Mouse (Mus musculus) left cerebral cortex, adult 18-20 months (tissue): Measurements from ENCODE around the gene Coro2b. TPM values are rescaled to one million over a fixed set of nuclear protein-coding genes. Genes with fewer than 3 reads are reported as not detected.

ENCODE experiments used
- DNase-seq, 2 experiments: peaks; one replicate each; pipeline ENCODE4 v3.0.0; 2021 to 2022; ENCODE audit warnings: low spot score in 2 of 2, mixed read lengths in 1 of 2
- total RNA-seq, 2 experiments: library from RNA; stranded (reverse); gene quantifications; 2 replicates each; pipeline ENCODE4 v1.2.3; 2021

Coro2b gene
- total RNA-seq, 2 experiments from 2014 or later: 162 to 174 TPM

DNA sequence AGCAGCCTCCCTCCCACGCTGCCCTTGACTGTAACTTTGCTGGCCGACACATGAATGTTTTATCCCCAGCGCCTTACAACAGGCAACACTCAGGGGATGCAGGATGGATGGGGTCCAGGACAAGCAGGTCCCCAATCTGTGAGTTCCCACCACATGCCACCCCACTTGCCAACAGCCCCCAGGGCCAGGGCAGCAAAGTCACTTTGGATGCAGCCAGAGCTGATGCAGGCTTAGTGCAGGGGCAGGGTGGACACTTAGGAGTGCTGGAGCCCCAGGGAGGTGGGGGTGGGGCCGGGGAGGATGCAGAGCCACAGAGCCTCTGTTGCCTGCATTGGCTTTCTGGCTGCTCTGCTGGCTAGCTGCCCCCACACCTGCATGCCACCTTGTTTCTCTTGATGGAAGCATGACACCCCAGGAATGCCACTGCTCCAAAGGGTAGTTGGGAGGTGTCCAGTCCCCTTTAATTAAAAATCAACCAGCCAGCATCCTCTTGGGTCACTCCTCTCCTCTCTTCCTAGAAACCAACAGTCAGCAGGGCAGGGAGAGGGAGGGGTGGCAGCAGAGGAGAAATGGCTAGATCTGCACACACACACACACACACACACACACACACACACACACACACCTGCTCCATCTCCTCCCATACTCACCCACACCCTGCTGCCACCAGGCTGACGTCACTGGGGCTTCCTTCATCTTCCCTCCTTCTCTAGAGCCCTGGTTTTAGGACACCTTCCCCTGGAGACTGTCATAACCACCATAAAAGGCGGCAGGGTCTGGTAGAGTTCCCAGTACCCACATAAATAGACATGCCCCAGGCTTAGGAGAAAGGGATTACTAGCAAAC, 19.5 kb downstream of the Coro2b start:
- DNase-seq: peak; percentile 64 to 66

DNA sequence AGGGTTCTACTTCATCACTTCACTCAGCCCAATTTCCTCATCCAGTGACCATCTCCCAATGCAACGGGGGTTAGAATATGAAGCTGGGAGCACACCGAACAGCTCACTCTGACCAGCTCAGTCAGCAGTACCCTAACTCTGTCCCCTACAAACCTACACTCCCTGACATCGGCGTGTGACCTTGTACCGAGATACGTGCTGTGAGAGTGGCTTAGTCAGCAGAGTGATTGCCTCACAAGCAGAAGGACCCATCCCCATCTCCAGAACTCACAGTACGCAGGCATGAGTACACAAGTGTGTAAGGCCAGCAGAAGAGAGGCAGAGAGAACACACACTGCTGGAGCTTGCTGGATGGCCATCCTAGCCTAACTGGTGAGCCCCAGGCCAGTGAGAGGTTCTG, 21.7 kb downstream of the Coro2b start:
- DNase-seq: no peak

DNA sequence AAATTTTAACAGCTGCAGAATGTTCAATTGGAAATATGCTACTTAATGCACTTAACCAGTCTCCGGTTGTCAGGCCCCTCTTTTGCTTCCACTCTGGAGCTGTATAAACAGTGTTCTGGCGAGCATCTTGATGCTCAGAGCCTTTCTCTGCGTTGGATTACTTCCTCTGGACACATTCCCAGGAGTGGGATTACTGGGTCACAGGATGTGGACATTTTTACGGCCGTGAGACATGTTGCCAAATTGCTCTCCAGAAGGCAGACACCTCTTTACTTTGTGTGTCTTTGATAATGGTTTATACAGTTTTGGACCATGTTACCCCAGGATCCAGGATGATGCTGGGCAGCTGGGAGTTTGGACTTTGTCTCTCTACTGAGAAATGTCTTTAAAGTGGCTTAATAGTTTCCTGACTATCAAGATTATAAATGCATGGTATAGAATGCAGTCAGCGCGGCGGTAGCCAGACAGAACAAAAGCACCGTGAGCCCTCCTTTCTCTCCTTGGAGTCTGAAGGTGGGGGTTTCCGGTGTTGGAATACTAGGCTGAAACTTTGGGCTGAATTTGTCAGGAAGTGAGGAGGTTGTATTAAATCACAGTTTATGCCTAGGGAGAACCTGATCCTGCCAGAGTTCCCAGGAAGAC, 23.2 kb downstream of the Coro2b start:
- DNase-seq: no peak

DNA sequence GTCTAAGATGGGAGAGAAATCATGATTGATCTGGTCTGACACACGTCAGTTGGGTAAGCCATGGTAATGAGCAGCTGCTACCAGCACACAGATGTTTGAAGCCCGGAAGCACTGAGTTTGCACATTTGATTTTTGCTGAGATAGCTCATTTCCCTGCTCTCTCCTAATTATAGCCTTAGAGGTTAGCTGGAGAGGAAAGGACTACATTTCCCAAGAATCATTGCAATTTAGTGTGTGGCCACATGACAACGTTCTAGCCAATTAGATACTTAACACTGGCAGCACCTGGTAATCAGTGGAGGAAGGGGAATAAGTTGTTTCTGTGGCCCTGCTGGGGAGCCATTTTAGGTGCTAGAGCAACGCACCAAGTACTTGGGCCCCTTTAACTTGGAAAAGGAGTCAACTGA, 26.3 kb downstream of the Coro2b start:
- DNase-seq: no peak

DNA sequence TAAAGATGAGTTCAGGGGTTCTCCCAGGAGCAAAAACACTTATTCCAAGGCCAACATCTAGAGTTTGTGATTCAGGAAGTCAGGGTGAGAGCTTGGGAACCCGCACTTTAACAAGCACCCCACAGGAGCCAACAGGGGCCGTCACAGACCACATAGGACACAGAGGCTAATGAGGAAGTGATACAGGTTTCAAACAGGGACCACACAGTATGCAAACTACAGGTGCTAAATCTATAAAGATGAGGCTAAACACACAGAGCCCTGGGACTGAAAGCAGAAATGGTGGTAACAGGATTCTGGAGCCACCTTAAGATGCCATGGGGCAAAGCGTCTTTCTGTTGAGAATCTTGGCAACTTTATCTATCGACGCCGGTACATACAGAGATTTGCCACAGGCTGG, 27.2 kb downstream of the Coro2b start:
- no peak for DNase-seq

DNA sequence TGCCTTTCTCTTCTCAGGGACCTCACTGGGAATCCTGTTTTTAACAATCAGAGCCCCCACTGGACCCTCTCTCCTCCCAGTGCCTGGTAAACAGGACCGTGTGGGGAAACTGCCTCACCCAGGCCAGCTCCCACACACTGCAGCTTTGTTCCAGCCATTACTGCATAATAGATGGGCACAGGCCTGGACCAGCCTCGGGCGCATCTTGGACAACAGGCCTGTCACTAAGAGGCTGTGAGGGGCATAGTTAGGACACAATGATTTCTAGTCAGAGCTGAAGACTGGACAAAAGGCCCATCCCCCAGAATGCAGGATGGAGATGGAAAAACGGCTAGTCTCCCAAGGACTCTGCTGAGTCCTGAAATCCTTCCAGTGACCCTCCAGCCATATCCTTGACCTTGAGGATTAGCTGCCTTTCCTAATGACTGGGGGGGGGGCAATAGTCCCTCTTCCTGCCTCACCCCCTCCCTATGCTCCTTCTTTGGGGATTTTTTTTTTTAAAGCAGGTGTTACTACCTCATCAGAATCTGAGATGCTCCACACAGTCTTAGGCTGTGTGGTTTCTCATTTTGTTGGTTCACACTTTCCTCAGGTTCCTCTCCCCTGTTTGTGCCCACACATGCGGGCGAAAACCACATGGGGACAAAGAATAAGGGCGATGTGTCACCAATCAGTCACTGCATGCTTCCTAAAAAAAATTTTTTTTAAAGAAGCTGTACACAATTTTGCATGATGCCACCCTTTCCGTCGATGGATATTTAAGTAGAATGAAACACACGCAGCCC, 27.9 kb downstream of the Coro2b start:
- DNase-seq: no peak

DNA sequence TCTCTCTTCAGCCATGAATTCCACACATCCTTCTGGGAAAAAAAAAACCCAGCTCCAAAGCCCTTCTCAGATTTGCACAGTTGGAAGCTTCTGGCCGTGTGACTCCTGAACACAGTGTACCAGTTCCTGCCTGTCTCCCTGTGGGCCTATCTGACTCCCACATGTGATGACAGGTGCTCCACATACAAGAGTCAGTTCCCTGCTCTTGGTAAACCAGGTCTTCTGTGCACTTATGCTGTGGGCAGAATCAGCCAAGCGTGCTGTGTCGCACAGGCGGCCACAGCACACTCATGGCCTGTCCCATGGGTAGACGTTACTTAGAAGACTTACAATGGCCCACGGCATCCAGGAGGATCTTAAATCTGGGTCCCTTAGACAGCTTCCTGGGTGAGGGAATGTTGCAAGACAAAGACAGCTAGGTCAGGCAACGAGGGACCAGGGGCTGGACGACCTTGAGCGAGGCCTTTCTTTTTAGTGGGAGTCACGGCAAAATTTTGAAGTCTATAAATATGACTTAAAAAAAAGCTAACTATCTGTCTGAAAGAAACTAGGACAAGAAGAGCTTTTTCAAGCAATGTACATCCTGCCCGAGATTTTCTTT, 30.3 kb downstream of the Coro2b start:
- peak in 1 of 2 experiments; percentile 53 for DNase-seq

DNA sequence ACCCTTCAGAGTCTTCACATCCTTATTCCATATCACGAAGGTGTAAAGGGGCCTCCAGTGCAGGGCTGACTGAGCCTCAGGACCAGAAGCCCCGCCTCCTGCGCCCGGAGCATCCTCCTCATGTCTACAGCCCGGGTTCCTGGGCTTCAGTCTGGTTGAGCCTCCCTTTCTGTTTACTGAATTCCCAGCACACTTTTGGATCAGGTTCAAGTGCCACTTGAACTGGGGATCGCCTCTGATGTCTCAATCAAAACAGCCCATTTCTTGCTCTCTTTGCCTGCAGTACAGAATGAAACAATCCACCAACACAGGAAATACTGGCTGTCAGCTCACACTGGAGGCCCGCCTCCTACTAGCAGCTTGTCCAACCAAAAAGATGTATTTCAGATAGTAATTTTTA, 32.7 kb downstream of the Coro2b start:
- no peak for DNase-seq

DNA sequence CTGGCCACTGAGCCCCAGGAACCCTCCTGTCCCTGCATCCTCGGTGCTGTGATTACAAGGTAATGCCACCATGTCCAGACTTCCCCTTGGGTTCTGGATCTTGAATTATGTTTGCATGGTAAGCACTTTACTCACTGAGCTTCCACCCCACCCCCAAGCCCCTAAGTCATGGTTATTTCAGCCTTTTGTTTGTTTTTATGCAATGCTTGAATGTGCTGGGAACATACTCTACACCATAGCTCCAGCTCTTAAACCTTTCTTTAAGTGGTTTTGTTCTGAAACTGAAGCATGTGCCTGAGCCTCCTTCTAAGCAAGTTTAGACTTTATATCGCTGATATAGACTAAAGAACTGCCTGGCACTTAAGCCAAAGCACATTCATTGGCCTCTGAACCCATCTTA, 34.5 kb downstream of the Coro2b start:
- DNase-seq: no peak

DNA sequence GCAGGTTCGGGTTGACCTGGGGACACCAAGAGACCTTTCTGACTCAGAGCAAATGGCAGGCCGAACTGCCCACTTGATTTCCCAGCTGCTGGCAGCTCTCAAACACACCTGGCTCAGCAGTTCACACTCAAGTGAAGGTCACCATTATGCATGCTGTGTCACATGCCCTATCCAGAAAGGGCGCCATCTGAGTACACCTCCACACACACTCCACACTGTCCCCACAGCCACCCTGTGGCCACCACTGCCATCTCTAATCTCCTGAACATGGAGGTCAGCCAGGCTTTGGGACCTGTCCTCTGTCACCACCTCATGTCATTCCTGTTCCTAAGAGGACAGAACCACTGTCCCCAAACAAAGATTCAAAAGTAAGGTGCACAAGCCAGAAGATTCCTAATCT, 35.3 kb downstream of the Coro2b start:
- DNase-seq: no peak

DNA sequence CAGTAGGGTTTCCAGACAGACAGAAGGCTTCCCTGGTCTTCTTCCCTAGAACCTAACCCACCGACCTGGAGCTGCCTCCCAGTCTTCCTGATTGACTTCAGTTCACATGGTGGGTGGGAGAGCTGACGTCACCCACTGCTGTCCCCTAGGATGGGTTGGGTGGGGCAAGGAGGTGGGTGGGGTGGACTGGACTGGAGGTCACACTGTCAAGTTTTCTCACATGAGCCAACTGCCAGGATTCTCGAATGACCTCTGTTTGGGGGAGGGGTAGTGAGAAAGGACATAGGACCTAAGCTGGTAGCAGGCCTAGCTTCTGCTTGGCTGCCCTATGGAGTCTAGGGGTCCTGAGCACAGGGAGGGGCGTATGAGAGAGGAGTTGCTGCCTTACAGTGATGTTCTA, 36.8 kb downstream of the Coro2b start:
- DNase-seq: no peak

DNA sequence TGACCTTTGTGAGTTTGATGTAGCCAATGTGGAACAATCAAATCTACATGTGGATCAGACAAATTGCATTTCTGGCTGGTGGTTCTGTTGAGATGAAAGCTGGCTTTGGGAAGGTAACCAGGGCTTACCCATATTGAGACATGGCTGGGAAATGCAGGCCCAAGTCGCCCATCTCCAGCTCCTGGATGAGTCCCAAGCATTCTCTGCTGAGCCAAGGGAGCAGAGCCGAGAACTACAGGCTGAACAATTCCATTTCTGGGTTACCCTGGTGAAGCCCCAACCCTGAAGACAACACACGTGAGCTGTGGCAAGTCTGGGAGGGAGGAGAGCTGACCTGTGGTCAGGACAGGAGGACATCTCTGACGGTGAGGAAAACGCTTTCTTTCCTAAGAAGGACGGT, 37.9 kb downstream of the Coro2b start:
- DNase-seq: no peak

DNA sequence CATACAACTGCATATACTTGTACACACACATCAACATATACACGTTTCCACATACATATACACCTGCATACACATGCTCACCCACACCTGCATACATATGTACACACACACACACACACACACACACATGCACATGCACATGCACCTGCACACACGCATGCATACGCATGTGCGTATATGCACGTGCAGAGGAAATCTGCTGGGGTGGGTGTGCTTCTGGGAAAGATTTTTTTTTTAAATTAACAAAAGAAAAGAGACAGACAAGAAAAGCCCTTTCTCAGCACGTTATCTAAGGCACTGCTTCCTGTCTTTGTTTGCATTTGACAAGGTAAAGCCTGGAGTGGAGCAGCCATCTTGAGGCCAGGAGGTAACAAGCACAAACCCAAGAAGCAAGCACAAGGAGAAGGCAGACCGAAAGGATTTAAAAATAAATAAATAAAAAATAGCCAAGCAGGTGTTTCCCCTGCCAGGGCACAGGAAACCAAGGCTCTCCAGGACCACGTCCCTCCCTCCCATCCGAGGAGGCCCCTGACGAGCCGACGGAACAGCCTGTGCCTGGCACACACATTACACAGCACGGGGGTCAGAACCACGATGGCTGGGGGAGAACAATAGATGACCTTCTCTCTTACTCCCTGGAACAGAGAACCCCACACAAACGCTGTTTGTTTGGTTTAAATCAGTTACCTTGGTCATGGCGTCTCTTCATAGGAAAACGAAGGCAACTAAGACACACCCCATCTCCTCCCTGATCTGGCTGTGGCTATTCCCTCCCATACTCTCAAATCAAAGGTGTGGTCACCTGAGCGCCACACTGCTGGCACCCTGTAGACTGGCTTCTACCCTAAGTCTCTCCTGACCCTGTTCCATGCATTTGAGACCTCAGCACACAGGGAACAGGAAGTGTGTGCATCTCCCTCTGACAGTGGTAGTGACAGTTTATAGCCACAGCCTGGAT, 39.4 kb downstream of the Coro2b start:
- DNase-seq: no peak

DNA sequence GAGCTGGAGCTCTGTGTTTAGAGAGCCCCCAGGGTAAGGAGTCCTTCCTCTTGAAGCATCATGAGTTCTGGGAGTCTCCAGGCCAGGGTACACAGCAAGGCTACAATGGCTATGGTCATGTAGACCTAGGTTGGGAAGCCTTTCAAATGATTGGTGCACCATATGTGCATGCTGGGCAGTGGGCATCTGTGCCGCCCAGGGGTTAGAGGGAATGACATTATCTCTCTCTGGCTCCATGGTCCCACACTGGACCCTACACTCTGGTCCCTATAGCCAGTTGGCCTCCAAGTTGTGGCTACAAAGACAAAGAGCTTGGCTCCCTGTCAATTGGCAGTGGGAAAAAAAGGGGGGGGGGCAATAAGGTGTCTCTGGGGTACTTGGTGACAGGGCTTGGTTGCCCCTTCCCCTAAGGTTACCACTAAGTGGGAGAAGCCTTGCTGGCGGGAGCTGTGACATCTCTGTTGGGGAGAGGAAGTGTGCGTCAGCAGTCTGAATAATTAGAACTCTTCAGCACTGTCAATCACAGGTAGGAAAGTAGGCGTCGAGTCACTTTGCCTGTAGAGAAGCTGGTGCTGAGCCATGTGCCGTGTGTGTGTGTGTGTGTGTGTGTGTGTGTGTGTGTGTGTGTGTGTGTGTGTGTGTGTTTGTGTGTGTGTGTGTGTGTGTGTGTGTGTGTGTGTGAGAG, 44.4 kb downstream of the Coro2b start:
- DNase-seq: no peak

DNA sequence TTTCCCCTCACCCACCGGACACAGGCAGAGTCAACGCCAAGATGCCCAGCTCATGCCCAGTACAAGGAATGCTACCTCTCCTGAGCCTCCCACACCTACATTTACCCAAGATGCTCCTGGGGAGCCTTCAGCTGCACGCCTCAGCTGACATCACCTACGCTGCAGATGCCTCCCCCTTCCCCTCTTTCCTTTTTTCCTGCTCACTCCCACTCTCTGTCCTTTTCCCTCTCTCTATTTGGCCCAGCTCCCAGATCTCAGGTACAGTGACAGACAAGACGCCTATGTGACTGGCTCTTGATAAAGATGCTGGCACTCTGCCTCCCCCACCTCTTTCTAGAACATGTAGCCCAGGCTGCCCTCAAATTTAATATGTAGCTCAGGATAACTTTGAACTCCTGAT, 45.2 kb downstream of the Coro2b start:
- peak; percentile 63 to 66 for DNase-seq

DNA sequence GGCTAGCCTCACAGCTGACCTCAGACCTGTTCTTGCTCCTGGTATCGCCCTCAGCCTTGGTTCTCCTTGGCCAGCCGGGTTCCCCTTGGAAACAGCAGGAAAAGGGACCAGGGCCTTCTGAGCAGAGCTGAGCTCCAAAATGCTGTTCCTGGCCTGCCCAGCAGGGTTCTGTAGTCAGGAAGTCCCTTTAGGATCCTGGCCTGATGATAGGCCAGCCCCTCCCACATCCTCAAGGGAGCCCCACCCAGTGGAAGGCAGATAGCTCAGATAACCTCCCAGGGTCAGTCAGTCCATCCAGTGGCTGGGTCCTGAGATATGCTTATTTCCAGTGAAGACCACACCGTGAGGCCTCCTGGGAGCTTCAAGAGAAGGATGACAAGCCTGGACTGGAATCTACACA, 45.7 kb downstream of the Coro2b start:
- DNase-seq: no peak

DNA sequence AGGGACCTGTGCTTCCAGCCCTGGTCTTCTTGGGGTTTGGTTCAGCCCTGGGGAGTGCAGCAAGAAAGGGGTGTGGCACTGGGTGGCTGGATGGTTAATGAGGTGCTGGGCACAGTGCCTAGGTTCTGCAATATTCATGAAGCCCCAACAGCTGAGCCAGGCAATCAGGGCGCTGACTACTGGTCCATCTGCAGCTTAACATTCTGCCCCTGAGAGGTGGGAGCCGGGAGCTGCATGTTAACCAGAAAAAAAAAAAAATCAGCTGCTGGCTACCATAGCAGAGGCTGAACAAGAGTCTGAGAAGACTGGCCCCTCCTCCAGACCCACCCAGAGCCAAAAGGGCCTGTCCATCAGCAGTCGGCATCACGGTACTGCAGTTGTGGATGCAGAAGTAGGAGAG, 52.7 kb downstream of the Coro2b start:
- no peak for DNase-seq

DNA sequence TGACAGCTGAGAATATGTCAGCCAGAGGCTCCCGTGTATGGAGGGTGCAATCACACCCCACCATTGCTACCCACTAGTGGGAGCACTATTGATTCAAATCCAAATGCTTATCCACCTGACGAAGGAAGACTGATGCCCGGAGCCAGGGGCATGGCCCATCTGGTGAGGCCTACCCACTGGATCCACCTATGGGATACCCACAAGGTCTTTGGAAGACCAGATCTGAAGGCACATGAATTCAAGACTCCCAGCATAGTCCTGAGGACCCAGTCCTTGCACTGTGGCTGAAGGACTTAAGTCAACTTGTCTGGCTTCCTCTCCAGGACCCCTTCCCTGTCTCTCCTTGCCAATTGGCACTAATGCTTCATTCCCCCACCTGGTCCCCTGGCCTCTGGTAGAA, 54.1 kb downstream of the Coro2b start:
- no peak for DNase-seq

DNA sequence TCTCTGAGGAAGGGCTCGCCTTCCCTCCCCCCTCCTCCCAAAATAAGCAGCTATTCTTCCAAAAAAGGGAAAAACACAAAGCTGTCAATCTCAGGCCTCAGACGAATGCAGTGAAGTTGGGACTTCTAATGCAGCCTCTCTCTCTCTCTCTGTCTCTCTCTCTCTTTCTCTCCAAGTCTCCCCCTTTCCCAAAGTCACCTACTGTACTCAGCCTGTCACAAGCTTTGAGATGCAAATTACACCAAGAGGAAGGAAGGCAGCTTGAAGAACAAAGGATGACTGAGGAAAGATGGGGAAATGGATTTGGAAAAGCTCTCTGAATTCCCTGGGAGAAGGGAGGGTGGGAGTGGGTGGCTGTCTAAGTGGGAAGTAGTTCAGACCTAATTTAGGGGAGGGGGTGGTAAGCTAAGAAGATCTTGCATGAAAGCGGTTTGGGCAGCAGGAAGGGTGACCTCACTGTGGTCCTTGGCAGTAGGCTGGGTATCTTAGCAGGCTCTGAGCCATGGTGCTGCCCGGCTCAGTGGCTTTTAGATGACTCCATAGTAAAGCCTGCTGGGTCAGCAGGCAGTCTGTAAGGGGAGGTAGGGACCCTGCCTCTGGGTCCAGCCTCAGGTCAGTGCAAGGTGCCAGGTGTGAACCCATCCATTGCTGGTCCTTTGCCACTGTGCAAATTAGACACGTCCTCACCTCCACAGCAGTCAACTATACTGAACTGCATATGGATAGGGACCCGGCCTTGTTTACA, 55.8 kb downstream of the Coro2b start:
- no peak for DNase-seq
